Mouse (Mus musculus) duodenum, adult 2 months (tissue): Measurements from ENCODE around the gene Slc45a1. TPM values are rescaled to one million over a fixed set of nuclear protein-coding genes. Genes with fewer than 3 reads are reported as not detected.

Experiments
- polyA plus RNA-seq: library from polyadenylated mRNA; depleted of rRNA; stranded (reverse); fragments of >200 nt; gene quantifications from 2 replicates; pipeline ENCODE4 v1.2.3, GENCODE M21; 2012; ENCODE audit warnings: low replicate concordance; rRNA removed

Slc45a1 gene
- polyA plus RNA-seq: 0.28 and 0.30 TPM in 2 replicates

GRCm38 (mm10) chr4:150651390-150652277, at the start of gene Slc45a1:
Slc45a1 (minus strand) TSS chr4:150652174.

Other genes starting within 250 kb of the Slc45a1 start
- 8.0 and 17.8 TPM in 2 replicates for gene Errfi1, start 201.7 kb upstream of the Slc45a1 start, polyA plus RNA-seq